Mouse (Mus musculus) brain, embryonic 14.5 days (tissue): Measurements from ENCODE around the gene Elovl1.

ENCODE experiments used
- CTCF ChIP-seq: fragments of 200-500 bp; IDR thresholded peaks from 2 replicates; pipeline ENCODE4 v1.5.1; 2012; ENCODE audit warnings: inconsistent platforms, mild to moderate bottlenecking, moderate library complexity, borderline replicate concordance; ENCODE audit not compliant: insufficient read depth, insufficient read length; ENCODE audit errors: extremely low read depth
- POLR2A ChIP-seq: fragments of 200-500 bp; IDR thresholded peaks from 2 replicates; pipeline ENCODE4 v1.6.1; 2012; ENCODE audit warnings: mild to moderate bottlenecking, inconsistent platforms, borderline replicate concordance; ENCODE audit not compliant: poor library complexity, insufficient read depth, insufficient read length, severe bottlenecking; ENCODE audit errors: extremely low read depth

DNA sequence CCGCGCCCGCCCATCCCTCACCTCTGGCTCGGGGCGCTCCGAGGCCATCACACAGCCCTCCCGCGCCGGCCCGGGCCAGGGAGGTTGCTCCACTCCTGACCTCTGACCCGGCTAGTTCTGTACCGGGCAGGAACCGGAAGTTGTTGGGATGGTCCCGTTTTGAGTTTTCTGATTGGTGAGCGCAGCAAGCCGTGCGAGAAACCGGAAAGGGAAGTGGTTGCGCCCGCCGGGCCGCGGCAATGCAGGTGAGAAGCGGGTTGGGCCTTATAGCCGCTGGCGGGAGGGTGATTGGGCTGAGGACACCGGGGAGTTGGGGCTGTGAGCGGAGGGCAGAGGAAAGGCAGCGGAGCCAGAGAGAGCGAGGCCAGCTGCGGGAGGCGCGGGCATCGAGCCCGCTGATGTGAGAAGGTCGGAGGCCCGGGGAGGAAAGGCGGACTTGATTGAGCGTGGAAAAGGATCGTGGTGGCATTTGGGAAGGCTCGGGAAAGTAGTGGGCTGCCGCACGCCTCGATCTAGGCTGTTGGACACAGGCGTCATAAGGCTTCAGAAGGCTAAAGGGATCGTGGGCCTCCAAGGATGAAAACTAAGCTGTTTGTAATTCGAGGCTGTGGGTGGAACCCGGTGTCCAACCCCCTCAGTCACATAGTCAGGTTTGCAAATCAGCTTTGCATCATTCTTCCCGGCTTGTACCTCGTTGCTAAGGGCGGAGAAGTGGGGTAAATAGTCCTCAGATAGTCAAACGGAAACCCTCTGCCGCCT lies 18.6 kb upstream of the Elovl1 start, which contains the start of the genes Szt2 and Med8:
- TF ChIP-seq CTCF: no peak
- peak; percentile 48; the same call in 1 of the 2 replicates for TF ChIP-seq POLR2A
